Mouse (Mus musculus): ENCODE data around the gene B4galnt3.

The B4galnt3 gene

DNA sequence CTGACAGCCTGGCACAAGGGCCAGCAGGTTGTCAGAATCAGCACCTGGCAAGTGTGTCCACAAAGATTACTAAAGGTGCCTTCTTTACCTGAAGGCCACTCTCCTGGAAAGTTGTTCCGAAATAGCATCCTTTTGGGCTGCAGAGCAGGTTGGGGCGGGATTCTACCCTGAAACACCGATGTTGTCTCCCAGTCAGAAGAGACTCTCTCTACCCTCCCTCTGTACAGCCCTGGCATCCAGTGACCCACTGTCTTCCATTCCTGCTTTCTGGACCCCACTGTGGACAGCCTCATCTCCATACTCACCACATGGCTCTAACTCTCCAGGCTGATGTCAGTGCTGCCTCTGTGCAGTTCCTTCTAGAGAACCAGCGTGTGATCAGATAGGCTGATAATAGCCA is 118.7 kb downstream of the B4galnt3 start:
- Histone ChIP-seq H3K36me3 (ENCODE audit: control insufficient read depth, insufficient read depth, low read length, poor library complexity, severe bottlenecking) (no peaks in the 10 kb centered on the region), H3K27me3 (ENCODE audit: control insufficient read depth, insufficient read depth, low read length, poor library complexity, severe bottlenecking) (no peaks in the 10 kb centered on the region)
- DNase-seq (ENCODE audit: low read depth, low spot score), result no peak

DNA sequence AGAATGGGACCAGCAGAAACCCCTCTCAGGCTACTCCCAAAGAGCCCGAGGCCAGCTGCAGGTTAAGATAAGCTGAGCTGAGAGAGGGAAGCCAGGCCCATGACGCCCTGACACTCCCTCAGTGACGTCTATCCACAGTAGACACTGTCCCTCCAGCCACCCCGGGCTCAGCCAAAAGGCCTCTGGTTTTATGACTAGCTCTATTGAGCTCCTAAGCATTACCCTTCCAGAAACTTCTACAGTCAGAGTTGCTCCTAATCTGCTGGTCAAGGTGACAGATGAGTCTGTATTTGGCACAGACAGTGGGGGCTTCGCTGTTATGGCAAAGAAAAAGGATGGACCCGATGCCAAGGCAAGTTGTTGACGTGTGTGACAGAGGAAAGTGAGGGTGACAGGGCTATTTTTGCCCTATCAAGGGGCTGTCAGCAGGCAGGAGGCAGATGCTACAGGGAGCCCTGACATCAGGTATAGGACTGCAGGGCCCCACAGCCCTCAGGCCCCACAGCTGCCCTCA is 119.7 kb downstream of the B4galnt3 start:
- Histone ChIP-seq H3K36me3 (ENCODE audit: control insufficient read depth, insufficient read depth, low read length, poor library complexity, severe bottlenecking) (no peaks in the 10 kb centered on the region), H3K27me3 (ENCODE audit: control insufficient read depth, insufficient read depth, low read length, poor library complexity, severe bottlenecking) (no peaks in the 10 kb centered on the region)
- no peak for DNase-seq (ENCODE audit: low read depth, low spot score)

DNA sequence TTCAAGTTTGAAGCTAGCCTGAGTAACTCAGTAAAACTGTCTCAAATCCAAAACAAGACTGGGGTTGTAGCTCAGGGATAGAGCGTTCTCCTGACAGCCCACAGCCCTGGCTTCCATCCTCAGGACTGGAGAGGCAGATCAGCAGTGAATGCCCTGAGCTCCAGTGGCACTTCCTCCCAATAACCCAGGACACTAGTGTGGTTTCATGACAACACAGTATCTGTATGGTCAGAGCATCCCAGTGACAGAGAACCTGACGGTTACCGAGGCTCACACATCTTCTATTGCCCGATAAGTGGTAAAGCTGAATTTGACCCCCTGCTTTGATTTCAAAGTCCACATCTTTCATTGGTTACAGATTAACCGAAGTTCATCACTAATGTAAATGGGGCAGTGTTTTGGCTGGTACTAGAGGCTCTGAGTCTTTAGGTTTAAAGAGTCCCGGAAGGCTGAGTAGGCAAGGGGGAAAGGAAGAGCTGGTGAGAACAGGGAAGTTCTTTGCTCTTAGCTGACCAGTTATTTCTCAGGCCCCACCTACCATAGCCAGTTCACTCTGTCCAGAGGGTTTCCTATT is 120.2 kb downstream of the B4galnt3 start:
- Histone ChIP-seq H3K27me3 (ENCODE audit: control insufficient read depth, insufficient read depth, low read length, poor library complexity, severe bottlenecking) (no peaks in the 10 kb centered on the region), H3K36me3 (ENCODE audit: control insufficient read depth, insufficient read depth, low read length, poor library complexity, severe bottlenecking) (no peaks in the 10 kb centered on the region)
- no peak for DNase-seq (ENCODE audit: low read depth, low spot score)

DNA sequence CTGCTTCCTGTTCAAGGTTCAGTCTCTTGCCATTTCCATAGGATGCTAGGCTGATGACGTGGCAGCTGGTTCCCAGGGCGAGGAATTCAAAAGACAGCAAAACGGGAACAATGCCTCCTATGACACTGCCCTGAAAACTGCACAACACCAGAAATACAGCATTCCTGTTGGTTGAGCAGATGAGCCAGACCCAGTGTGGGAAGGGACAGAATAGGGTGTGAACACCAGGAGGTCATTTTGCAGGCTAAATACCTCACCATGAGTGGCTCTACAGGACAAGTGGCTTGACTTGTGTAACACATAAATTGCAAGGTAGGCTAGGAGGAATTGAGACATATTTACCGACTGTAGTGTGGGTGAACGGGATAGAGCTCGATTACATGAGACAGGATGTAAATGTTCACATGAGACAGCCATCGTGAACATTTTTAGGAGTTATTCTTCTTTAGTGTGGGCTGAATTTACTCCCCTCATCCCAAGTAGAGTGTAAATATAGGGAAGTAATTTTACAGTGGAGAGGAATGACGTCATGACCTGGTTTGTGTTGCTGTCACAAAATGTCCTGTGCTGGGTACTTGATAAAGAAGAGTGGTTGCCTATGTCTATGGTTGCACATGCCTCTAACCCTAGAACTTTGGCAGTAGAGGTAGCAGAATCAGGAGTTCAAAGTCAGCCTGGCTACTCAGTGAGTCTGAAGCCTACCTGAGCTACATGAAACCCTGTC is 121.9 kb downstream of the B4galnt3 start:
- DNase-seq (ENCODE audit: low read depth, low spot score), result no peak
- Histone ChIP-seq H3K36me3 (ENCODE audit: control insufficient read depth, insufficient read depth, low read length, poor library complexity, severe bottlenecking) (no peaks in the 10 kb centered on the region), H3K27me3 (ENCODE audit: control insufficient read depth, insufficient read depth, low read length, poor library complexity, severe bottlenecking) (no peaks in the 10 kb centered on the region)

DNA sequence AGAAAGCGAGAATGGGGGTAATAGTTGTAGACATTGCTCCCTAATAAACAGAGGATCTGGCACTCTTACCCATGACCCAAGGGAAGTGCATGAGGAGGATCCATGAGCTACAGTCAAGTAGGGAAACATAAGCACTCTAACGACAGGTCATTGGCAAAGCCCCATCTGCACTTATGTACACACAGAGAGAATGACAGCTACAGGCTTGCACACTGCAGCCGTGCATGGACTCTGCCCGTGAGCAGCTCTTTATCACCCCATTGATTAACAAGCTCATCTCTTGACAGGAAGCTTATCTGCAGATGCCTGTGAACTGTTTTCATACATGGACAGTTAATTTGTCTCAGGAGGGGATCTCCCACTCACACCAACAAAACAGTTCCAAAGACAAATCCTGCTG is 126.8 kb downstream of the B4galnt3 start:
- no peaks in the 10 kb centered on the region for H3K27me3 ChIP-seq (ENCODE audit: control insufficient read depth, insufficient read depth, low read length, poor library complexity, severe bottlenecking)
- DNase-seq (ENCODE audit: low read depth, low spot score), result no peak
- no peaks in the 10 kb centered on the region for H3K36me3 ChIP-seq (ENCODE audit: control insufficient read depth, insufficient read depth, low read length, poor library complexity, severe bottlenecking)

DNA sequence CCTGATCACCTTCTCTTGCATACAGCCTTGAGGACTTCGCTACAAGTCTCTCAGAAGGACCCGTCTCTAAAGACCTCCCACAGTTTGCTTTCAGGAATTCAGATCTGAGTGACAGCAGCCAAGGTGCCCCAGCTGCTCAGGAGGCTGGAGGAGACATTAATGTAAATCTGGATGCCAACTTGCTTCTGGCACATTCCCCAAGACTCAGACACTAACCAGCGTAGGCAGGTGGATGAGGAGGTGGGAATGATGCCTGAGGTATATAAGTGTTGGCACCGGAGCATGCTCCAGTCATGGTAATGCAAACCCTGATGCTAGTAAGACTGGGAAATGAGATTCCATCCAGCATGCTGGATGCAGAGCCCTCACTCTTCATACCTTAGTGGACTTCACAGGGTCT is 129.6 kb downstream of the B4galnt3 start:
- DNase-seq (ENCODE audit: low read depth, low spot score), result no peak
- Histone ChIP-seq H3K27me3 (ENCODE audit: control insufficient read depth, insufficient read depth, low read length, poor library complexity, severe bottlenecking) (no peaks in the 10 kb centered on the region), H3K36me3 (ENCODE audit: control insufficient read depth, insufficient read depth, low read length, poor library complexity, severe bottlenecking) (no peaks in the 10 kb centered on the region)

DNA sequence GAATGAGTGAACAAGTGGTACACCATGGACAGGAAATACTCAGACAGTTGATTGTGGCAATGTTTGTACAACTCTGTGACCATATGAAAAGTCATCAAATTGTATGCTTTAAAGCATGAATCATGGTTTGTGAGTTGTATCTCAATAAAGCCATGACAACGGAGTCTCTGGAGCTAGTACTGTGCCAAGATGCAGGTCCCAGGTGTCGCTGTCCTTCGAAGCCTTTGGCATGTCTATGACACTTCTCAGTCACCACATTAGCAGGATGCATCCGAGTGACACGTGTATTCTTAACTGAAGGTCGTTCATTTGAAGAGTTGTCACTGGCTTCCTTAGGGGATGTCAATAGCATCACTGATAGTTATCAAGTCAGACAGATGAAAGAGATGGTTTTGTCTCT is 131.4 kb downstream of the B4galnt3 start:
- no peaks in the 10 kb centered on the region for H3K27me3 ChIP-seq (ENCODE audit: control insufficient read depth, insufficient read depth, low read length, poor library complexity, severe bottlenecking)
- no peak for DNase-seq (ENCODE audit: low read depth, low spot score)
- no peaks in the 10 kb centered on the region for H3K36me3 ChIP-seq (ENCODE audit: control insufficient read depth, insufficient read depth, low read length, poor library complexity, severe bottlenecking)

DNA sequence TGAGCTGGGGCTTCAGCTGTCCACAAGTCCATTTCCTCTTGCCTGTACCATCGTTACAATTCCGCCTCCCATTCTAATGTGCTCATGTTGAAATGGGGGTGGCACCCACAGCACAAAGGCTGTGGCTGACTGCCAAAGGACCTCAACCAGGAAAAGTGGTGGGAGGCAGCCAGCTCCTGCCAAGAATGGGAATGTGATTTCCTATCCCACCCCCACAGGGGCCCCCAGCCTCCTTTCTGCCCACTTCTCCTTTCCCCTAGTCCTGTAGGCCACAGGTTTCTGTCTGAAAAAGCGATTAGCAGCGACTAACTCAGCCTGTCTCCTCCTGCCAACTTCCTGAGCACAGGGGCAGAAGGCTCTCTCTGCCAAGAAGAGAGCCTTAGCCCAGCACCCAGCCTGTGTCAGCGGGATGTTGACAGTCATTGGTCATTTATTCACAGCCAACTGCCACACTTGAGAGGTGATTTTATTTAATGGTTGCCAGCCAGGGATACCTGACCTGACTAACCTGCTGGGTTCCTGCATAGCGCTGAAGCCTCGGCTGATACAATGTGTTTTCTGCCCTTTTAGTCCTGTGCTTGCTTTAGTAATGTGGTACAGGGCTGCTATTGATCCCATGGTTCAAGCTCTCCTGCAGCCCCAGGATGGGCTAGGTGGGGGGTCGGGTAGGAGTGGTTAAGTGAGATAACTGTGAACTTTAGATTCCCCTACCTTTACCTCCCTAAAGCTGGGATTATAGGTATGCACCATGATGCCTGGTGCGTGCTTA is 135.0 kb downstream of the B4galnt3 start:
- DNase-seq (ENCODE audit: low read depth, low spot score), result no peak
- Histone ChIP-seq H3K27me3 (ENCODE audit: control insufficient read depth, insufficient read depth, low read length, poor library complexity, severe bottlenecking) (no peaks in the 10 kb centered on the region), H3K36me3 (ENCODE audit: control insufficient read depth, insufficient read depth, low read length, poor library complexity, severe bottlenecking) (no peaks in the 10 kb centered on the region)

DNA sequence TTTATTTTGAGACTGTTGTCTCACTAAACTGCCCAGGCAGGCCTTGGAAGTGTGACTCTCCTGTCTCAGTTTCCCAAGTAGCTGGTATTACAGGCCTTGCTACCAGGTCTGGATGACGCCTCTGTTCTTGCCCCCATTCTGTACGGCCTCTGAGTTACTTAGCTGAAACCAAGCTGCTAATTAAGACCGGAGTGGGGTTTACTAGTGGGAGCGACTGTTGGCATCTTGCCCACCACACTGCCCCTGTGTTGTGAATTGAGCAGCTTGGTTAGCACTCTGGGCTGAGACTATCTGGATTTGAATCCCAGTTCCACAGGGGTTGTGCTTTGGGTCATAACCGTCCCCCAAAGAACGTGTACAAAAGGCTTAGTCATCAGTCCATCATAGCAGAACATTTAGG is 136.9 kb downstream of the B4galnt3 start:
- H3K36me3 ChIP-seq (ENCODE audit: control insufficient read depth, insufficient read depth, low read length, poor library complexity, severe bottlenecking), result no peaks in the 10 kb centered on the region
- no peaks in the 10 kb centered on the region for H3K27me3 ChIP-seq (ENCODE audit: control insufficient read depth, insufficient read depth, low read length, poor library complexity, severe bottlenecking)
- DNase-seq (ENCODE audit: low read depth, low spot score), result no peak

DNA sequence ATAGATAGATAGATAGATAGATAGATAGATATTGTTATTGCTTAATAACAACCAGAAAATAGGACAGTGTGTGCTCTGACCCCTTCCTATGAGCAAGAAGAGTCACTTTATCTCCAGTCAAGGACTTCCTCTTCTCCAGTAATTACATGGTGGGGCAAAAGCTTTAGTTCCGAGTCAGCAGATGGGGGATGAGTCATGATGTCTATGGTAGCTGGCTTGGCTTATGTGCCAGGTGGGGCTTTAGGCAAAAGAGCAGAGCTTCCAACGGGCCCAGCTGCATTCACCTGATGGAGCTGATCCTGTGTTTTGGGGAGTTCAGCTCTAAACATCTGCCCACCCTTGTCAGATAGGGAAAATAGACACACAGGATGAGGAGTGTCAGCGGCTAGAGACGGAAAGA is 138.8 kb downstream of the B4galnt3 start:
- Histone ChIP-seq H3K27me3 (ENCODE audit: control insufficient read depth, insufficient read depth, low read length, poor library complexity, severe bottlenecking) (no peaks in the 10 kb centered on the region), H3K36me3 (ENCODE audit: control insufficient read depth, insufficient read depth, low read length, poor library complexity, severe bottlenecking) (no peaks in the 10 kb centered on the region)
- peak; percentile 43 for DNase-seq (ENCODE audit: low read depth, low spot score)

DNA sequence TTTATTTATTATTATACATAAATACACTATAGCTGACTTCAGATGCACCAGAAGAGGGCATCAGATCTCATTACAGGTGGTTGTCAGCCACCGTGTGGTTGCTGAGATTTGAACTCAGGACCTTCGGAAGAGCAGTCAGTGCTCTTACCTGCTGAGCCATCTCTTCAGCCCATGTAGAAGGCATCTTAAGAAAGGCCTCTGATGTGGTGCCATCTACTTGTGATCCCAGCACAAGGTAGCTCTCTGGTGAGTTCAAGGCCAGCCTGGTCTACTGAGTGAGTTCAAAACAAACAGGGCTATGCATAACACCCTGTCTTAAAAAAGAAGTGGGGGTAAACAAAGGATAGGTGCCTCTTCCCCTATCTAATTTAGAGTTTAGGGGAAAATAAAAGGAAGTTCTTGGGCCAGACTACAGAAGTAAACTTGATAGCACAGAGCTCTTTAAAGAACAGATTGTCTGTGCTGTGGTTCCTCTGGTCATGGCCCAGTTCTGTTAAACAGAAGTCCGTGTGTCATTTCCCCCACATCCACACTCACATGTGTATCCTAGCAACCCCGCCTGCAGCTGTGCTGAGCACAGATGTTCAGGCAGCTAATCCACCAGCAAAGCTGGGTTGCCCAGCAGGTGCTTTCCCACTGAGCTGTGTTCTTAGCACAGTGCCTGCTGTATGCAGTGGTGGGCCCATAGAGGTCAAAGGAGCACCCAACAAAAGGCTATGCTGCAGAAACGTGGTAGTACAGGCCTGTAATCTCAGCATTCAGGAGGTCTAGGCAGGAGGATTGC is 139.6 kb downstream of the B4galnt3 start:
- H3K36me3 ChIP-seq (ENCODE audit: control insufficient read depth, insufficient read depth, low read length, poor library complexity, severe bottlenecking), result no peaks in the 10 kb centered on the region
- no peaks in the 10 kb centered on the region for H3K27me3 ChIP-seq (ENCODE audit: control insufficient read depth, insufficient read depth, low read length, poor library complexity, severe bottlenecking)
- DNase-seq (ENCODE audit: low read depth, low spot score), result peak; percentile 84
